Mouse (Mus musculus): ENCODE data around the gene Usp5.
"Not testable (repeated sequence)": the region's sequence is repeated elsewhere in the genome, so short reads cannot be mapped to it uniquely, and the experiment has no call there.

Gene Usp5

DNA sequence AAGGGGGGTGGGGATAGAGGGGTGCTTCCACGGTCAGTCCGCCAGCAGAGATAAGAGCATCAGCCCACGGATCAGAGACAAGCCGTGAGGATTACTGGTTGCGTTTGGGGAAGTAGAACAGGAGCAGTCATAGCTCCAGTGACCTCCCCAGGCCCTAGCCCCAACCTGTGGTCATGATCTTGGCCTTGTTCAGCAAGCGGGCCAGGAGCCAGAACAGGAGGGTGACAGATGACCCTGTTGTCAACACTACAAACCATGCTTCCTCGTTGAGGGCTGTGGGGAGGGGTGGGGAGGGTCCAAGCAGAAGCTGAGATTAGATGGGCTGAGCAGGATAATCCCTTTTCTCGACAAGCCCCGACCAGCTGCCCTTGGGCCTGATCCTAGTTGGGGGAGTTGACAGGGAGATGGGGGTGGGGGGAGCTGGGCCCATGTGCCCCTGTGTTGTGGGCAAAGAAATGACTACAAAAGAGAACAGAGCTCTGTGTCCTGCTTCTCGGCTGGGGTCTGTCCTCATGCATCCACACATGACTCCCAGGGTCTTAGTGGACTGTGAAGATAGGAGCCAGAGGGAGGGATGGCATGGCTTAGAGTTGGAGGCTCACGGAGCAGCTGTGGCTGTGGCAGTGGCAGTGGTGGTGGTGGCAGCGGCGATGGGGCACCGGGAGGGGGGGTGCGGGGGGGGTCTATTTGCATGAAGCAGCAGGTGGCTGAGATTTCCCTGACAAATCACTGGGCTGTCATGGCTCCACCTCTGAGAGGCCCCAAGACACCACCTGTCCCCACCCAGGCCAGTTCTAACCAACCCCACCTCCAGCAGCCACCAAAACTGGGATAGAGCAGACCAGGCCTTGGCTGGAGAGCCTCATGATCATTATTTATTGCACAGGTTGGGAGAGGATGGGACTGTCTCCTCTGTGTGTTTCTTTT, 11.2 kb upstream of the Usp5 start, which contains the start of gene Gnb3:
TSS of gene Gnb3 (minus strand) at position 35 of the 927 bp plus-strand sequence.
- no peak for DNase-seq (ENCODE audit: low read depth)

DNA sequence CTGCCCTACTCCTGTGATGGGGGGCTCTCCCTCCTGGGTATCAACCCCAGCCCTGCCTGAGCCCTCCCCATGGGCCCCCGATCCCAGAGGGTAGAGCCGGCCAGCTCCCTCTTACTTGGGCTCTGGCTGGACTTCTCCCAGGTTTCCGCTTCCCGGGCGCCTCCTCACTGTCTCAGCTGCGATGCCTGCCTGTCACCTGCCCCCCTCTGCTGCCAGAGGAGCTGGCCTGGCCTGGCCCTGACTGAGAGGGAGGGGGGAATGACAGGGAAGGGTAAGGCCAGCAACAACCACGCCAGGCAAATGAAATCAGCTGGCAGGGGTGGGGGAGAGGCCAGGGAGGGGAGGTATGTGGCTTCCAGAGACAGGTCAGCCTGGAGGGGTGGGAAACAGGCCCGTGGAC, 10.5 kb upstream of the Usp5 start:
- DNase-seq (ENCODE audit: low read depth): no peak

GRCm38 (mm10) chr6:124836411-124836810, 7.1 kb upstream of the Usp5 start:
- DNase-seq (ENCODE audit: low read depth): no peak

DNA sequence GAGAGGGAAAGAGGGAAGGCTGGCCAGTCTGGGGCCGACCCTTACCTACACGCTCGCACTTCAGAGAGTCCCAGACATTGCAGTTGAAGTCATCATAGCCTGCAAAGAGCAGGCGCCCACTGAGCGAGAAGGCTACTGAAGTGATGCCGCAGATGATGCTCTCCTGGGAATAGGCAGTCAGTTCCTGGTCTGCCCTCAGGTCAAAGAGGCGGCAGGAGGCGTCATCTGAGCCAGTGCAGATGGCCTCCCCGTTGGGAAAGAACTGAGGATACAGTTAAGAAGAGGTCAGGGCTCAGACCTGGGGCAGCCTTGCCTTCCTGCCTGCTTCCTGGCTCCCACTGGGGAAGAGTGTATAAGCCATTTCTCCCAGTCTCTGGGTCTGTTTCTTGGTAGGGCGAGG, 6.2 kb upstream of the Usp5 start:
- DNase-seq (ENCODE audit: low read depth): no peak

DNA sequence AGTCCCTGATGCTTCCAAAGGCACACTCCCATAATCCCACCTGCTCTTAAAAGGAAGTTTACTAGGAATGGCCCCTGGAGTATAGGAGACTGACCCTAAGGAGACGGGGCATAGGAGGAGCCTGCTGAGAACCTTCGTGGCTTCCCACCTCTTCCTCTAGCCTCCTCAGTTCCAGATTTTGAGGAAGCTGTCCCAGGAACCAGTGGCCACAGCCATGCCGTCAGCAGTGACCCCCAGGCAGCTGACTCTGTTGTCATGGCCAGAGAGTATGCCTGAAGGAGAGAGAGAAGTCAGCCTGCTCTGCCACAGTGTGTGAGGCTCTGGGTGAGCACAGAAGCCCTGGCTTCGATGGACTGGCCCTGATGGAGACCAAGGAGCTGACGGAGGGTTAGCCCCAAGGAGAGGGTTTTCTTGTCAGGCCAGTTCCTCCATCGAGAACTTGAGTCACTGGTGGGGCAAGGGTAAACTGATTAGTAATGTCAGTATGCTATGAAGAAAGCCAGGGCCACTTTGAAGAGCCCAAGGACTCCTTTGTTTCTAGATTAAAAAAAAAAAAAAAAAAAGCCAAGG, 5.3 kb upstream of the Usp5 start:
- DNase-seq (ENCODE audit: low read depth): no peak

- no peak for DNase-seq (ENCODE audit: low read depth)
Measured at GRCm38 (mm10) chr6:124831649-124832048, 2.4 kb upstream of the Usp5 start.

DNA sequence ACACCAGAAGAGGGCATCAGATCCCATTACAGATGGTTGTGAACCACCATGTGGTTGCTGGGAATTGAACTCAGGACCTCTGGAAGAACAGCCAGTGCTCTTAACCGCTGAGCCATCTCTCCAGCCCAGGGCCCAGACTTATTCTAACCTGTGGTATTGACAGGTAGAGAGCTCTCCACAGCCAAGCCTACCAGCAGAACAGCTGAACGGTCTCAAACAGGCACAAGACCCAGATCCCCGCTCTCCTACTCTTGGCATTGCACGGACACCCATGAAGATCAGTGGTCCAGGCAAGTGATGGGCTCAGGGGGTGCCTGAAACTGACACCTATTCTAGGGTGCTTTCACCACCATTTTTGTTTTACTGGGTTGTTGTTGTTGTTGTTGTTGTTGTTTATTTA, 1.9 kb upstream of the Usp5 start:
- DNase-seq (ENCODE audit: low read depth): not testable (repeated sequence)

- peak; percentile 91 for DNase-seq (ENCODE audit: low read depth)
Measured at GRCm38 (mm10) chr6:124829799-124830700, 766 bp upstream of the Usp5 start.

- peak; percentile 46 for DNase-seq (ENCODE audit: low read depth)
Measured at GRCm38 (mm10) chr6:124828101-124828592, 1.1 kb downstream of the Usp5 start.

DNA sequence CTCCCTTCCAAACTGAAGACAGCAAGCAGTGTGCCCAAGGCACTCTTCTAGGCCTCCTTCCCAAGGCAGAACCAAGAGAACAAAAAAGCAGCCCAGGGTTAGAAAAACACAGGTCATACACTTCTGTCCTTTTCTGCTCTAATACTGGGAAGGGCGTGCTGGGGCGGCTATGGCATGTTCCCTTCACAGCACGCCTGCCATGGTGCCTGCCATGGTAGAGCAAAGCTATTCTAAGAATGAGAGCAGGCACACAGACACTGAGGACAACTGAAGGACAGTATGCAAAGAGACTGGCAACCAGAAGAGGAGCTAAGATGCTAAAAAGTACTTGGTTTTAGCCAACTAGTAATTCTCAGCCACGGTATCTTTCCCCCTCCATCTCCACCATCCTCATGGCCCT, 7.2 kb downstream of the Usp5 start:
- DNase-seq (ENCODE audit: low read depth): no peak

- no peak for DNase-seq (ENCODE audit: low read depth)
Measured at GRCm38 (mm10) chr6:124820891-124821290, 8.4 kb downstream of the Usp5 start.

DNA sequence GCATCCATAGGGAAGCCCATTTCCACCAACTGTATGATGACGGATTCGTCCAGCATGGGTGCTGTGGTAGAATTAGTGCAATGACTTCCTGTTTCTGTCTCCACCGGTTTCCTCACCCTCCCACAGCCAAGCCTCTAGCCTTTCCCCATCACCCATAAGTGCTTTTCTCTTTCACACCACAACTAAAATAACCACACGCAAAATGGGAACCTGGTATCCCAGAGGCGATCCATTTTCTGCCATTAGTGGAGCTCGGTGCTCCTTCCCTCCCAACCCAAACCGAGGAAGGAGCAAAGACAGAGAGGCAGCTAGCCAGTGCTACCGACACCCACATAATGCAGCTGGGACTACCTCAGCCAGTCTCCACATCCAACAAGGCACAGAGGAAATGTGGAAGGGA, 11.3 kb downstream of the Usp5 start:
- DNase-seq (ENCODE audit: low read depth): no peak

- no peak for DNase-seq (ENCODE audit: low read depth)
Measured at GRCm38 (mm10) chr6:124817563-124817962, 11.7 kb downstream of the Usp5 start.

- no peak for DNase-seq (ENCODE audit: low read depth)
Measured at GRCm38 (mm10) chr6:124817125-124817524, 12.2 kb downstream of the Usp5 start.

DNA sequence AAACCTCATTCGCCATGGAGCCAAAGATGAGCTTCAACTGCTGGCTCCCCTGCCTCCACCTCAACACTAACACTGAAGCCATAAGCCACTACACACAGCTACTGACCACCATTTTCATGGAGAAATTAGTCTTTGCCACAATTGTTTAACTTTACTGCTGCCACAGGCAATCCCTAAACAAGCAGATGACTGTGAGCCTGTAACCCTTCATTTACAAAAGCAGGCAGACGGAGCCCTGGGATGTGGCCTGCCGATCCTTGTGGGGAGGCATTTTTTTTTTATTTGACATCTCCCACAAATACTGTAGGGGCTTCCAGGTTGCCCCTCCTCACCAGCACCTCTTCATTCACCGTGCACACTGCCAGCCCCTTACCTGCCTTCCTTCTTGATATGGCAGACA, 12.7 kb downstream of the Usp5 start:
- DNase-seq (ENCODE audit: low read depth): no peak

DNA sequence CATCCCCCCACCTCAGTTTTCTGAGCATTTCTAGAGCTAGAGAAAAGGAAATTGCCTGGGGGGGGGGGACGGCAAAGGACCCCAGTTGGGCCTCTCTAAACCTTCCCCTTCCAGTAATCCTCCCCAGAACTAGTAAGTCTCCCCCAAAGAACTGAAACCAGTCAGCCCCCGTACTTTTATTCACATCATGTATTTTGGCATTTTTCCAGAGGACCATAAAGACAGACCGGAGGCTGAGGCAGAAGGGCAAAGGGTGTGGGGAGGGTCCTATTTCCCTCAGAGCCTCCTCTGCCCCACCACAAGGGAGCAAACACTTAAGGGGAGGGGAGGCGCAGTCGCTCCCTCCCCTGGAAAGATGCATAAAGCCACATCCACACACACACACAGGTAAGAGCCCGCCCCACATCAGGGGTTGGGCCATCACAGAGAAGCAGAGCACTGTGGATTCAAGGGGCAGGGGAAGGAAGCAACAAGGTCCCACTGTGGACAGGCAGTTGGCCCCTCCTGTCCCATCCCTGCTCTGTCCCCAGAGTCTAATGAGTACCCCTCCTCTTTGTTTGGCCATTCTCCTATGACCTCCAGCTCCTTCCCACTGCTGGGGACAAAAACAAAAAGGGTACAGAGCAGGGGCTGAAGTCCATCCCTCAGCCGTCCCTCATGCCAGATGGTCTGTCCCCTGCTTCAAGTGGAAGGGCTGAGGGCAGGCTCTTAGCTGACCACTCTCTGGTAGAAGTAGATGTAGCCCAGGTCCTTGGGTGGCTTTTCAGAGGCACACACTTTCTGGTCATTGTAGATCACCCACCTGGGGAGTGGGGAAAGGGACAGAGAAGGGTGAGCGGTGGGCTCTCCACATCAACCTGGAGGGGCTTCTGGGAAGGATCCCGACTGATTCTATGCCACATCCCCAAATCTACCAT, 14.2 kb downstream of the Usp5 start:
- no peak for DNase-seq (ENCODE audit: low read depth)

DNA sequence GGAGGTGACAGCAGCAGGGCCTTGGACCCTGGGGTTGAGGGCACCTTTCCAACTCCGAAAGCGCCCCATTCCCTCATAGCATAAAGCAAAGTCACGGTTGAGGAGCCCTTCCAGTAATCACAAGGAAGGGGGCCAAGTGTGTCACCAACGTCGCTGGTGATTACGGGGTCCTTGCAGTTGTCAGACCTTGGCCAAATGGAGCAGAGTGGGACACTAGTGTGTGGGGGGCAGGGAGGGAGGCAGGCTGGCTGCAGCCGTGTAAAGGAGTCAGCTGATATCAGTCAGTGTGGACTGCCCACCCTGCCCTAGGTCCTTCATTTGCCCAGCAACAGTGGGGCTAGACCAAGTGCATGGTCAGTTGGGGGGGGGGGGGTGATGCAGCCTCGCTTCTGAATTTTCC, 14.8 kb downstream of the Usp5 start:
- no peak for DNase-seq (ENCODE audit: low read depth)

DNA sequence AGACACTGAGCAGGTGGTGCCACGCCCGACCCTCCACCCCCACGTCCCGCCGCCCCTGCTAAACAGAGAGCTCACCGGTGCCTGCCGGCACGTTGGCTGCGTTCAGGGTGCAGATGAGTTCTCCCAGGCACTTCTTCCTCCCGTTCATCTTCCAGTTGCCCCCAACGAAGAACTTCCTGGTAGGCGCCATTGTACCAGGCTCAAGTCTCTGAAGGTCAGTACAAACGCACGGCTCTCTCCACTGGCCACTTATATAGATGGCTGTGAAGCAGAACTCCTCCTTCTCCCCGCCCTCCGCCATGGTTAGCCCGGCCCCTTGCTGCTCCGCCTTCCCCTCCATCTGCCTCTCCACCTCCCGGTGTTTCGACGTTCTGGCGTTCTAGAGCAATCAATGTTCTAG, 15.4 kb downstream of the Usp5 start, which contains the start of gene Tpi1:
TSS of gene Tpi1 (minus strand) at position 364 of the 400 bp plus-strand sequence.
- peak; percentile 77 for DNase-seq (ENCODE audit: low read depth)

DNA sequence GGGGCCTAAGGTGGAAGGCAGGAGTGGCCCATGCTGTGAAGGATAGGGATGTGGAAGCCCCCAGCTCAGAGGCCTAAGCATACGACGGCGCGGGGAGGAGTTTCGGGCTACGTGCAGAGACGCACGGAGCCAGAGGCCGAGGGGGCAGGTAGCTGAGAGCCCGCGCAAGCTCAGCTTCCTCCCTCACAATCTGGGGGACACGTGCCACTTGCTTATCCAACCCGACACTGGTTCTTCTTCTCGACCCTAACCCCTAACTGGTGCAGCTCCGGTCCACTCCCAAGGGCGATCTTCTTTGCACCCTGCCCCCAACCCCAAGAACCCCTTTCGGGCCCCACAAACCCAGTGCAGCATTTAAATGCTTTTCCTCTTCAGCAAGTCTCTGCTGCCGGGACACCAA, 15.8 kb downstream of the Usp5 start:
- DNase-seq (ENCODE audit: low read depth): peak; percentile 52

GRCm38 (mm10) chr6:124812848-124813247, 16.4 kb downstream of the Usp5 start:
- no peak for DNase-seq (ENCODE audit: low read depth)
